Mouse (Mus musculus): Measurements from ENCODE around the gene Abce1.

DNA sequence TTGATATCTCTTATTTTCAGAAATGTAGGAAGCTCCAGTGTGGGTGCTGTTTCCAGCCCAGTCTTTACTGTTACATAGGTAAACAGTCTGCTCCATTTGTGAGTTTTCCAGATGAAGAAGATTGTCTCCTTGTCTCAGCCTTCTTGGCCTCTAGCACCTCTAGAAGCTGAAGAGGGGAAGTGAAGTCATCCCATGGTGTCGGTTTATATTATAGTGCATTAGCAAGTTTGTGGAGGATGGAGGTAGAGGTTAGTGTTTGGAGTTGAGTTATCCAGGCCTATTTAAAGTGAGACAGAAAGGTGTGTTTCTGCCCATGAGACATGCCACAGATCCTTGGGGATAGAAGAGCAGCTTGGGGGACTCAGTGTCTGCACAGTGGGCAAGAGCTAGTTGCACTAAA, 70.4 kb downstream of the Abce1 start:
- no peak for TF ChIP-seq POLR2A (IDR thresholded peaks at IDR 0.05; ENCODE audit: borderline replicate concordance, extremely low read depth, low read depth, low read length)
- TF ChIP-seq CTCF (IDR thresholded peaks at IDR 0.05; ENCODE audit: insufficient read depth, low read length): no peak
